Comparison of ENCODE assay signal across 12 mouse cellular contexts in genomic region chr11:24423278-24423677, GRCm38 (mm10).
"Had no signal": no experiment of that assay in that cellular context is flagged by ENCODE, and none has a peak within 500 bp of the region (broad histone marks: within the 10 kb centered on the region; RNA-seq: fewer than 3 reads in every experiment).

No protein-coding gene starts in this region.

- DNase-seq: kidney, postnatal 36 days; layer of hippocampus, adult 9-11 months; layer of hippocampus, postnatal 36 days; lung, embryonic 14.5 days; lung, postnatal 10 days; retina, postnatal 1 day; thymus, adult 2 months; thymus, postnatal 25 days had no signal

- H3K27me3 ChIP-seq: limb, embryonic 15.5 days; liver, embryonic 12.5 days; stomach, embryonic 15.5 days had no signal

- H3K36me3 ChIP-seq: limb, embryonic 15.5 days; liver, embryonic 12.5 days; midbrain, embryonic 13.5 days; stomach, embryonic 15.5 days had no signal

- ATAC-seq: liver, embryonic 12.5 days; midbrain, embryonic 13.5 days had no signal

- H3K4me3 ChIP-seq: limb, embryonic 15.5 days; liver, embryonic 12.5 days; midbrain, embryonic 13.5 days; stomach, embryonic 15.5 days had no signal
